Mouse (Mus musculus) inflammation-experienced regulatory T-cells, adult 16 weeks (primary cell): ENCODE results near the gene Entr1. TPM values are rescaled to one million over a fixed set of nuclear protein-coding genes. Genes with fewer than 3 reads are reported as not detected.

Source experiments
- polyA plus RNA-seq: library from polyadenylated mRNA; unstranded; fragments of 100-300 nt; shearing (Covaris generic); gene quantifications from one replicate; pipeline ENCODE4 v1.2.1, GENCODE M21; 2017

Gene Entr1
- polyA plus RNA-seq, result 55.7 TPM

DNA sequence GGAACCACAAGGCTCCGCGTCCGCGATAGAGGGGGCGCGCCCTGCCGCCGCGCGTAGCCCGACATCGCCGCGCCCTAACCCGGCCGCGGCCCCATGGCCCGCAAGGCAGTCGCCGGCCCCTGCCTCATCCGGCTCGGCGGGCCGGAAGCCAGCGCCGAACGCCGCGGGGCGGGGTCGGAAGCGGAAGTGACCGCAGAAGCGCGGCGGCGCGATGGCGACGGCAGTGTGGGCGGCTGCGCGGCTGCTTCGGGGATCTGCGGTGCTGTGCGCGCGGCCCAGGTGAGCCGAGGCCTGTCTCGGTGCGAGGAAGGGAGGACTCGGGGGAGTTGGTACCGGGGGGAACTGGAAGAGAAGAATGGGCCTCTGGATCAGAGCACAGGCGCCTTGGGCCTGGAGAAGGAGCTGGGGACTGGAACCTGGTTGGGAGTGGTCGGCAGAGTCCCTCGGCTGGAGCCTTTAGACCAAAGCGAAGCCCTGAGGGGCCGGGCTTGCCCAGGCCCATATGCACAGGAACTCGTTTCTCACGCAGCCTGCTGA is at the start of gene Entr1, which contains the start of gene Pmpca:
Gene Entr1 (minus strand): TSS at position 163 of the 537 bp plus-strand sequence.
Gene Pmpca (plus strand): TSS at position 186 of the 537 bp plus-strand sequence.

DNA sequence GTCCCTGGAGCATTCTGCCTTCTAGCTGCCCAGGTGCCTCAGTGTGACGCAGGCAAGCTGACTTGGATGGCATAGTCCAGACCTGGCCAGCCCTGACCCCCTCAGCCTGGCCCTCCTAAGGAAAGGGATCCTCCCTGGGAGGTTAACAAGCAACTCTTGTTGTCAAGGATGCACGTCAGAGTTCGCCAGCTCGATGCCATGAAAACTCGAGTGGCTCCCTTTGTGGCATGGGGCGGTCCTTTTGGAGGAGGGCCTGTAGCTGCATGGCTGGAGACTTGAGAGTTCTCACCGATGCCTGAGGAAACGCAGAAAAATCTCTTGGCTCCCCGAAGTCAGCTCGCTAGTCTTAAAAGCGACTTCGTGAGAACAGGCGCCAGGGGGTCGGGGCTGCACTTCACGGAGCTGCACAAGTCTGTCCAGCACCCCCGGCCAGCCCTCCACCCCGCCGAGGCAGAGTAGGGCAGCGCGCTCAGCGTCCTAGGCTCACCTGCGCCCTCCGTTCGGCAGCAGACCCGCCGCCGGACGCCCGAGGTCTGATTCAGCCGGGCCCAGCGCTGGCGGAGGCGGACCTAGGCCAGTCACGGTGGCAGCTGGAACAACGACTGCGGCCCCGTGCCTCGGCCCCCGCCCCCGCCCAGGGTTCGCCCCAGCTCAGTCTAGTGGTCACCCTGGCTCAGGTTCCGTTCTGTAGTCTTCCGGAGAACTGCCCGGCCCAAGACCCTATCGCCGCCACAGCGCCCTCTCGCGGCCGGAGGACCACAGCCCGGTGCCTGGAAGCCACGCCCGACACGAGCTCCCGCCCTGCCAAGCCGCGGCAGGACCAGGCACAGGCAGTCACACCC is 19.6 kb upstream of the Entr1 start, which contains the start of gene Inpp5e:
Gene Inpp5e (minus strand): TSS at position 689 of the 842 bp plus-strand sequence.

DNA sequence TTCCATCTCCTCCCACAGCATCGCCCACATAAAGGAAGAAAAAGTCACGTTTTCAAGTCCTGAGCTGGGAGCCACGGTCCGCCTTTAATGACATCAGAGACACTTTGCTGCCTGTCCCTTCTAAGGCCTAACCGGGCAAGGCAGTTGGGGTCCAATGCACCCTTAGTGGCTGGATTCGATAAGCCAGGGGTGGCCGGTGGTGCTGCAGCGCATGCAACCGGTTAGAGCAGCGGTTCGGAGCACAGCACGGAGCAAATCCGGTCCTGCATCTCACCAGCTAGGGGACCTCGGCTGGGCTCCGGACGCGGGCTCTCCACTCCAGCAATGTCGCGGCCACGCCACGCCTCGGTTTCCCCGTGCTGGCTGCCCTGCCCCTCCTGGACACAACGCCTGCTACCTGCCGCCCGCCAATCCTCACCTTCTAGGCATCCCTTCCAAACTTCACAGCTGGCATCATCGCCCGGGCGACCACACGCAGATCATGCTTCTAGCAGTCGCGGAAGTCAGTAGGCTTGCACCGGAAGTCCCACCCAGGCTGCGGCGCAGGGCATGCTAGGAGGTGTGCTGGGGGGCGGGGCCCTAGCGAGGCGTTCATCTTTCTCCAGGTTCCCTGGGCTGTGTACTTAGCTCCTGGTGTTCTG is 8.9 kb downstream of the Entr1 start, which contains the start of gene Snapc4:
Gene Snapc4 (minus strand): TSS at position 523 of the 641 bp plus-strand sequence.

DNA sequence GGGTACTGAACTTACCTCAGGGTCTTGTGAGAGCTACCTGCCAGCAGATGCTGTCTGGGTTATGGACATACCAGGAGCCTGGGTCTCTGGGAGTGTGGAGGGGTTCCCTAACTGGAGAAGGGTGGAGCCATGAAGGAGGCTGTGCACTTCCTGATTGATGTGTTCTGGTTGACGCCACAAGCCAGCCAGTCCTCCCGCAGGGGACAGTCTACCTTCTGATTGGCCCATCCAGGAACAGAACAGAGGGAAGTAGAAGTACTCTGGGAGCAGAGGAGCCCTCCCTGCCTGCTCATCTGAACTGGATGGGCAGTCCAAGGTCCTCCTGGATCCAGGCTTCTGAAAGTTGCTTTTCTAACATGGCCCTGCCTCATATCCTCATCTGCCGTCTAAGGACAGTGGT is 28.3 kb downstream of the Entr1 start, which contains the start of gene Card9:
Gene Card9 (minus strand): TSS at position 147 of the 400 bp plus-strand sequence.

DNA sequence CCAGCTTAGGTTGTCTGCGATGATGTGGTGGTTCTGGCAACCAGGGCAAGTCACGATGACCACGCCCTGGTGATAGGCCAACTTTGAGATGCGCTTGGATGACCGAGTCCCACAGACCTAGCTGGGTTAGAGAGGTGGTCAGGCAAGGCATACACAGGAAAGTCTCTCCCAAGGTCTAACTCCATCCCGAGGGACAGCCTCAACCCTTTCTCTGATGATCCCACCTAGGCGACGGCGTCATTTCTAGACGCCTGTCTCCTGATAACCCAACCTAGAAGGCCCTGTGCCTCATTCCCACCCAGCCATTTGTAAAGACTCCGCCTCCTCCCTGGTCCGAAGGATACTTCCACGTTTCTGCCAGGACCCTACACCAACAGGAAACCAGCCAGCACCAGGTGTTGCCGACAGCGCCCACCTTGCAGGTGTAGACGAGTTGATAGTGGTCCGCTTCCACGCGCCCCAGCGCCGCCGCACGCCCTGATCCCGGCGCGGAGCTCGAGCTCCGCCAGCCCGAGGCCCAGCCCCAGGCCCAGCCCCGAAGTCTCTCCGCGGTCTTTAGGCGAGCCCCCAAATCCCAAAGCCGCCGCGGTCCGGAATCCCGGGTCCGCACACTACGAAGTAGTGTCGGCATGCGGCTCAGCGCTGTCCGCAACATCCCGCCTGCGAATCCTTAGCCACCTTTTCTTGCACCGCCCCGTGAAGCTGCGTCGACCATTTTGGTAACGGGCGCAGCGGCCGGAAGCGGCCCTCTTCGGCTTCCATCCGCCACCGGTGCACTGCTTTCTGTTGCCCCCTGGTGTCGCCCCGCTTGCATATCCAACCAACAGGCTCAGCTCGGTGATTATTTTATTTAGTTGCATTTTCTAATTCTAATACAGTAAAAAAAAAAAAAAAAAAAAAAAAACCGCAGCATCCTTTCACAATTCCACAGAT is 37.5 kb downstream of the Entr1 start, which contains the start of gene Dnlz:
Gene Dnlz (minus strand): TSS at position 753 of the 933 bp plus-strand sequence.

Other genes starting within 250 kb of the Entr1 start
- not detected for gene Lhx3, start 181.0 kb downstream of the Entr1 start, polyA plus RNA-seq
- 2.9 TPM for gene Qsox2, start 151.8 kb downstream of the Entr1 start, polyA plus RNA-seq
- not detected for gene Ccdc187, start 94.8 kb downstream of the Entr1 start, polyA plus RNA-seq
- gene Gpsm1, start 73.8 kb downstream of the Entr1 start, polyA plus RNA-seq, result 8.8 TPM
- 16.5 TPM for gene Dnlz, start 37.2 kb downstream of the Entr1 start, polyA plus RNA-seq
- gene Card9, start 28.4 kb downstream of the Entr1 start, polyA plus RNA-seq, result 3.7 TPM
- 53.5 TPM for gene Snapc4, start 8.7 kb downstream of the Entr1 start, polyA plus RNA-seq
- 118 TPM for gene Pmpca, start within 50 bp of the Entr1 start, polyA plus RNA-seq
- 28.3 TPM for gene Inpp5e, start 19.9 kb upstream of the Entr1 start, polyA plus RNA-seq
- 72.4 TPM for gene Sec16a, start 55.9 kb upstream of the Entr1 start, polyA plus RNA-seq
- gene Notch1, start 127.3 kb upstream of the Entr1 start, polyA plus RNA-seq, result 22.0 TPM
- gene Egfl7, start 190.7 kb upstream of the Entr1 start, polyA plus RNA-seq, result 0.66 TPM
- gene Gm20532, start 197.3 kb upstream of the Entr1 start, polyA plus RNA-seq, result not detected
- 10.2 TPM for gene Agpat2, start 215.1 kb upstream of the Entr1 start, polyA plus RNA-seq
- 3.2 TPM for gene Fam69b, start 239.1 kb upstream of the Entr1 start, polyA plus RNA-seq